Mouse (Mus musculus): ENCODE measurements around the gene Stk19. TPM values are rescaled to one million over a fixed set of nuclear protein-coding genes. Genes with fewer than 3 reads are reported as not detected.

Stk19 gene
- polyA plus RNA-seq (2015; fragmentation: Nextera tagmentation; extraction: Ambion mirVana): 39.8 and 43.0 TPM in 2 replicates

- H3K4me2 ChIP-seq (replicated peaks): peak within 1 kb of the TSS; percentile 98
- H3K9me3 ChIP-seq: no peaks in the 10 kb centered on the region
- H3K4me3 ChIP-seq: peak within 1 kb of the TSS; percentile 80
- no peaks in the 10 kb centered on the region for H3K27me3 ChIP-seq
- H3K4me1 ChIP-seq: peaks cover 30% of the 10 kb centered on the region
- ATAC-seq (replicated peaks): peak; percentile 90
- H3K9ac ChIP-seq (replicated peaks): peak within 1 kb of the TSS; percentile 71
- H3K36me3 ChIP-seq: peaks cover 42% of the 10 kb centered on the region
- under 1% methylated on average over 40 of the region's 40 CpGs for WGBS
- peak within 1 kb of the TSS; percentile 87 for H3K27ac ChIP-seq (replicated peaks)
Observed at GRCm38 (mm10) chr17:34836856-34837221, at the start of gene Stk19, which contains the start of gene Dxo. TSS of gene Stk19 (minus strand) at chr17:34836945. TSS of gene Dxo (plus strand) at chr17:34837019.

- Histone ChIP-seq H3K4me2 (replicated peaks) (no peak overlapping the region), H3K27ac (replicated peaks) (no peak overlapping the region), H3K4me3 (no peak overlapping the region), H3K4me1 (no peaks in the 10 kb centered on the region), H3K9ac (replicated peaks) (no peak overlapping the region), H3K9me3 (no peaks in the 10 kb centered on the region), H3K36me3 (no peaks in the 10 kb centered on the region), H3K27me3 (no peaks in the 10 kb centered on the region)
- 85% methylated on average over 3 of the region's 3 CpGs for WGBS
- ATAC-seq (replicated peaks): no peak
Observed at GRCm38 (mm10) chr17:34885615-34886014, 48.9 kb upstream of the Stk19 start.

- H3K4me2 ChIP-seq (replicated peaks): no peak overlapping the region
- H3K9ac ChIP-seq (replicated peaks): no peak overlapping the region
- ATAC-seq (replicated peaks): no peak
- no peaks in the 10 kb centered on the region for H3K9me3 ChIP-seq
- no peak overlapping the region for H3K27ac ChIP-seq (replicated peaks)
- H3K4me3 ChIP-seq: no peak overlapping the region
- H3K4me1 ChIP-seq: no peaks in the 10 kb centered on the region
- H3K27me3 ChIP-seq: no peaks in the 10 kb centered on the region
- WGBS: 86% methylated on average over 6 of the region's 6 CpGs
- H3K36me3 ChIP-seq: no peaks in the 10 kb centered on the region
Observed at GRCm38 (mm10) chr17:34884704-34885103, 48.0 kb upstream of the Stk19 start.

GRCm38 (mm10) chr17:34883332-34883731 is 46.6 kb upstream of the Stk19 start:
- H3K4me3 ChIP-seq: no peak overlapping the region
- H3K36me3 ChIP-seq: no peaks in the 10 kb centered on the region
- ATAC-seq (replicated peaks): no peak
- H3K27me3 ChIP-seq: no peaks in the 10 kb centered on the region
- no peak overlapping the region for H3K9ac ChIP-seq (replicated peaks)
- H3K4me2 ChIP-seq (replicated peaks): no peak overlapping the region
- no peak overlapping the region for H3K27ac ChIP-seq (replicated peaks)
- no peaks in the 10 kb centered on the region for H3K9me3 ChIP-seq
- WGBS: 63% methylated on average over 3 of the region's 3 CpGs
- no peaks in the 10 kb centered on the region for H3K4me1 ChIP-seq

- WGBS: 10% methylated on average over 15 of the region's 15 CpGs
- no peaks in the 10 kb centered on the region for H3K9me3 ChIP-seq
- no peak within 1 kb of the TSS for H3K4me3 ChIP-seq
- H3K4me2 ChIP-seq (replicated peaks): no peak within 1 kb of the TSS
- H3K9ac ChIP-seq (replicated peaks): no peak within 1 kb of the TSS
- no peaks in the 10 kb centered on the region for H3K4me1 ChIP-seq
- H3K36me3 ChIP-seq: no peaks in the 10 kb centered on the region
- H3K27me3 ChIP-seq: no peaks in the 10 kb centered on the region
- H3K27ac ChIP-seq (replicated peaks): no peak within 1 kb of the TSS
- no peak for ATAC-seq (replicated peaks)
Observed at GRCm38 (mm10) chr17:34881683-34882310, 45.1 kb upstream of the Stk19 start, which contains the start of gene Gm20547. TSS of gene Gm20547 (minus strand) at chr17:34882042.

GRCm38 (mm10) chr17:34881166-34881565 is 44.4 kb upstream of the Stk19 start:
- Histone ChIP-seq H3K4me3 (no peak overlapping the region), H3K9ac (replicated peaks) (no peak overlapping the region), H3K4me1 (no peaks in the 10 kb centered on the region), H3K36me3 (no peaks in the 10 kb centered on the region), H3K27me3 (no peaks in the 10 kb centered on the region), H3K27ac (replicated peaks) (no peak overlapping the region), H3K9me3 (no peaks in the 10 kb centered on the region), H3K4me2 (replicated peaks) (no peak overlapping the region)
- no peak for ATAC-seq (replicated peaks)

GRCm38 (mm10) chr17:34879336-34879879 is 42.7 kb upstream of the Stk19 start, which contains the start of gene Zbtb12:
TSS of gene Zbtb12 (plus strand) at chr17:34879483.
- no peak within 1 kb of the TSS for H3K4me2 ChIP-seq (replicated peaks)
- 64% methylated on average over 11 of the region's 11 CpGs for WGBS
- H3K9me3 ChIP-seq: no peaks in the 10 kb centered on the region
- no peak within 1 kb of the TSS for H3K9ac ChIP-seq (replicated peaks)
- ATAC-seq (replicated peaks): no peak
- H3K36me3 ChIP-seq: no peaks in the 10 kb centered on the region
- no peak within 1 kb of the TSS for H3K27ac ChIP-seq (replicated peaks)
- no peaks in the 10 kb centered on the region for H3K4me1 ChIP-seq
- H3K27me3 ChIP-seq: no peaks in the 10 kb centered on the region
- H3K4me3 ChIP-seq: no peak within 1 kb of the TSS

GRCm38 (mm10) chr17:34874321-34874720 is 37.6 kb upstream of the Stk19 start:
- Histone ChIP-seq H3K36me3 (no peaks in the 10 kb centered on the region), H3K27me3 (no peaks in the 10 kb centered on the region), H3K4me3 (no peak overlapping the region), H3K4me1 (no peaks in the 10 kb centered on the region), H3K9me3 (no peaks in the 10 kb centered on the region), H3K4me2 (replicated peaks) (no peak overlapping the region), H3K27ac (replicated peaks) (no peak overlapping the region), H3K9ac (replicated peaks) (no peak overlapping the region)
- ATAC-seq (replicated peaks): no peak
- WGBS: 90% methylated on average over 6 of the region's 6 CpGs

GRCm38 (mm10) chr17:34865981-34866380 is 29.2 kb upstream of the Stk19 start:
- Histone ChIP-seq H3K4me3 (no peak overlapping the region), H3K27me3 (no peaks in the 10 kb centered on the region), H3K36me3 (no peaks in the 10 kb centered on the region), H3K9ac (replicated peaks) (no peak overlapping the region), H3K9me3 (no peaks in the 10 kb centered on the region), H3K4me1 (no peaks in the 10 kb centered on the region), H3K4me2 (replicated peaks) (no peak overlapping the region), H3K27ac (replicated peaks) (no peak overlapping the region)
- WGBS: 64% methylated on average over 7 of the region's 7 CpGs
- ATAC-seq (replicated peaks): no peak

- no peak within 1 kb of the TSS for H3K4me3 ChIP-seq
- H3K4me1 ChIP-seq: no peaks in the 10 kb centered on the region
- no peak within 1 kb of the TSS for H3K4me2 ChIP-seq (replicated peaks)
- H3K27me3 ChIP-seq: no peaks in the 10 kb centered on the region
- no peak within 1 kb of the TSS for H3K9ac ChIP-seq (replicated peaks)
- 75% methylated on average over 8 of the region's 8 CpGs for WGBS
- H3K36me3 ChIP-seq: no peaks in the 10 kb centered on the region
- no peak for ATAC-seq (replicated peaks)
- H3K27ac ChIP-seq (replicated peaks): no peak within 1 kb of the TSS
- H3K9me3 ChIP-seq: no peaks in the 10 kb centered on the region
Observed at GRCm38 (mm10) chr17:34862416-34863081, 25.8 kb upstream of the Stk19 start, which contains the start of gene Cfb. TSS of gene Cfb (minus strand) at chr17:34862518.

- H3K4me3 ChIP-seq: no peak overlapping the region
- no peak overlapping the region for H3K27ac ChIP-seq (replicated peaks)
- no peak overlapping the region for H3K9ac ChIP-seq (replicated peaks)
- no peaks in the 10 kb centered on the region for H3K4me1 ChIP-seq
- no peak for ATAC-seq (replicated peaks)
- no peaks in the 10 kb centered on the region for H3K27me3 ChIP-seq
- no peaks in the 10 kb centered on the region for H3K9me3 ChIP-seq
- no peak overlapping the region for H3K4me2 ChIP-seq (replicated peaks)
- 72% methylated on average over 13 of the region's 13 CpGs for WGBS
- peaks cover 7% of the 10 kb centered on the region; the same call in 1 of the 2 replicates for H3K36me3 ChIP-seq
Observed at GRCm38 (mm10) chr17:34861704-34862415, 25.1 kb upstream of the Stk19 start.

- no peaks in the 10 kb centered on the region for H3K9me3 ChIP-seq
- 88% methylated on average over 9 of the region's 9 CpGs for WGBS
- ATAC-seq (replicated peaks): no peak
Observed at GRCm38 (mm10) chr17:34860514-34860913, 23.8 kb upstream of the Stk19 start.

More at GRCm38 (mm10) chr17:34860514-34860913, 23.8 kb upstream of the Stk19 start:
- Histone ChIP-seq H3K9ac (replicated peaks) (no peak overlapping the region), H3K4me1 (no peaks in the 10 kb centered on the region), H3K4me2 (replicated peaks) (no peak overlapping the region), H3K27me3 (no peaks in the 10 kb centered on the region), H3K27ac (replicated peaks) (no peak overlapping the region), H3K36me3 (peaks cover 13% of the 10 kb centered on the region; the same call in 1 of the 2 replicates), H3K4me3 (no peak overlapping the region)
